Mouse (Mus musculus): ENCODE measurements around the gene Zfp367. TPM values are rescaled to one million over a fixed set of nuclear protein-coding genes. Genes with fewer than 3 reads are reported as not detected.

Zfp367 gene
- polyA plus RNA-seq, 1 experiment from 2014 or later = 28.8 TPM

- Histone ChIP-seq H3K9me3 (replicated peaks) (no peaks in the 10 kb centered on the region), H3K27ac (ENCODE audit: poor library complexity, severe bottlenecking) (no peak overlapping the region), H3K4me3 (no peak overlapping the region), H3K27me3 (replicated peaks) (no peaks in the 10 kb centered on the region), H3K36me3 (no peaks in the 10 kb centered on the region), H3K4me2 (no peak overlapping the region), H3K4me1 (replicated peaks) (peaks cover 6% of the 10 kb centered on the region; the same call in 1 of the 2 replicates), H3K9ac (no peak overlapping the region)
- 72% methylated on average over 7 of the region's 7 CpGs for WGBS
- ATAC-seq (ENCODE audit: insufficient number of reproducible peaks, low FRiP score) = no peak
Measured at GRCm38 (mm10) chr13:64091006-64091405, 62.0 kb downstream of the Zfp367 start.

DNA sequence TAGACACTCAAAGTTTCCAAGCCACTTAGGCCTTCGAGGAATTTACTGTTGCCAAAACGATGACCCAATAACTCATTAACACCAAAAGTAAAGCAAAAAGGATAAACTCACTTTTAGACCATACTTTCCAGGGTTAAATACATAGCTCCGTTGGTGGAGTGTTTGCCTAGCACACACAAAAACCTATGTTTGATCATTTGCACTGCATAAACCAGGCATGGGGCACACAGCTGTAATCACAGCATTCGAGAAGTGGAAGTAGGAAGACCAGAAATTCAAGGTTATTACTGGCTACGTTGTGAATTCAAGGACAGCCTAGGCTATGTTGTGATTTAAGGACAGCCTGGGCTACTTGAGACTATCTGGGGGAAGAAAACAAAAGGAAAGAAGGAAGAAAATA is 62.7 kb downstream of the Zfp367 start:
- Histone ChIP-seq H3K9ac (no peak overlapping the region), H3K36me3 (no peaks in the 10 kb centered on the region), H3K4me3 (no peak overlapping the region), H3K9me3 (replicated peaks) (no peaks in the 10 kb centered on the region), H3K27me3 (replicated peaks) (no peaks in the 10 kb centered on the region), H3K4me1 (replicated peaks) (peaks cover 6% of the 10 kb centered on the region; the same call in 1 of the 2 replicates), H3K27ac (ENCODE audit: poor library complexity, severe bottlenecking) (no peak overlapping the region), H3K4me2 (no peak overlapping the region)
- ATAC-seq (ENCODE audit: insufficient number of reproducible peaks, low FRiP score) = no peak
- 84% methylated on average over 5 of the region's 5 CpGs for WGBS

- H3K36me3 ChIP-seq = no peaks in the 10 kb centered on the region
- H3K9me3 ChIP-seq (replicated peaks) = no peaks in the 10 kb centered on the region
- no peaks in the 10 kb centered on the region for H3K27me3 ChIP-seq (replicated peaks)
- H3K27ac ChIP-seq (ENCODE audit: poor library complexity, severe bottlenecking) = no peak within 1 kb of the TSS
- 59% methylated on average over 4 of the region's 4 CpGs for WGBS
- peaks cover 6% of the 10 kb centered on the region; the same call in 1 of the 2 replicates for H3K4me1 ChIP-seq (replicated peaks)
- no peak for ATAC-seq (ENCODE audit: insufficient number of reproducible peaks, low FRiP score)
- no peak within 1 kb of the TSS for H3K4me3 ChIP-seq
- H3K9ac ChIP-seq = no peak within 1 kb of the TSS
- H3K4me2 ChIP-seq = no peak within 1 kb of the TSS
Measured at GRCm38 (mm10) chr13:64089130-64089529, 63.9 kb downstream of the Zfp367 start, which contains the start of gene Hsd17b3. Gene Hsd17b3 (minus strand): TSS chr13:64089230.

GRCm38 (mm10) chr13:64088057-64088456 is 64.9 kb downstream of the Zfp367 start:
- no peak overlapping the region for H3K27ac ChIP-seq (ENCODE audit: poor library complexity, severe bottlenecking)
- H3K4me1 ChIP-seq (replicated peaks) = 0 out of 2 replicates have a peak, but pooled peaks cover 3% of the 10 kb centered on the region
- no peak overlapping the region for H3K4me2 ChIP-seq
- H3K9me3 ChIP-seq (replicated peaks) = no peaks in the 10 kb centered on the region
- no peaks in the 10 kb centered on the region for H3K36me3 ChIP-seq
- no peak overlapping the region for H3K9ac ChIP-seq
- no peaks in the 10 kb centered on the region for H3K27me3 ChIP-seq (replicated peaks)
- 62% methylated on average over 7 of the region's 7 CpGs for WGBS
- ATAC-seq (ENCODE audit: insufficient number of reproducible peaks, low FRiP score) = no peak
- no peak overlapping the region for H3K4me3 ChIP-seq

GRCm38 (mm10) chr13:64086036-64086435 is 67.0 kb downstream of the Zfp367 start:
- Histone ChIP-seq H3K9ac (no peak overlapping the region), H3K4me3 (no peak overlapping the region), H3K4me2 (no peak overlapping the region), H3K9me3 (replicated peaks) (no peaks in the 10 kb centered on the region), H3K4me1 (replicated peaks) (peaks cover 16% of the 10 kb centered on the region), H3K27ac (ENCODE audit: poor library complexity, severe bottlenecking) (no peak overlapping the region), H3K36me3 (no peaks in the 10 kb centered on the region), H3K27me3 (replicated peaks) (no peaks in the 10 kb centered on the region)
- WGBS = 90% methylated on average over 5 of the region's 5 CpGs
- ATAC-seq (ENCODE audit: insufficient number of reproducible peaks, low FRiP score) = no peak

- no peak for ATAC-seq (ENCODE audit: insufficient number of reproducible peaks, low FRiP score)
- 76% methylated on average over 3 of the region's 3 CpGs for WGBS
Measured at GRCm38 (mm10) chr13:64083331-64083730, 69.7 kb downstream of the Zfp367 start.

More at GRCm38 (mm10) chr13:64083331-64083730, 69.7 kb downstream of the Zfp367 start:
- Histone ChIP-seq H3K4me2 (no peak overlapping the region), H3K9me3 (replicated peaks) (no peaks in the 10 kb centered on the region), H3K27me3 (replicated peaks) (no peaks in the 10 kb centered on the region), H3K4me1 (replicated peaks) (peaks cover 17% of the 10 kb centered on the region), H3K9ac (no peak overlapping the region), H3K4me3 (no peak overlapping the region), H3K27ac (ENCODE audit: poor library complexity, severe bottlenecking) (no peak overlapping the region), H3K36me3 (no peaks in the 10 kb centered on the region)

Other genes starting within 250 kb of the Zfp367 start
- not detected in 2 replicates for gene Hsd17b3, start 64.0 kb downstream of the Zfp367 start, polyA plus RNA-seq (2016; fragmentation: Nextera tagmentation; extraction: Ambion mirVana)
- 8.6 and 9.5 TPM in 2 replicates for gene Slc35d2, start 23.8 kb downstream of the Zfp367 start, polyA plus RNA-seq (2016; fragmentation: Nextera tagmentation; extraction: Ambion mirVana)
- gene Habp4, start 8.6 kb upstream of the Zfp367 start, polyA plus RNA-seq (2016; fragmentation: Nextera tagmentation; extraction: Ambion mirVana) = 69.8 and 75.7 TPM in 2 replicates
- 21.7 and 22.1 TPM in 2 replicates for gene Cdc14b, start 122.1 kb upstream of the Zfp367 start, polyA plus RNA-seq (2016; fragmentation: Nextera tagmentation; extraction: Ambion mirVana)
- gene Aaed1, start 159.5 kb upstream of the Zfp367 start, polyA plus RNA-seq (2016; fragmentation: Nextera tagmentation; extraction: Ambion mirVana) = 89.0 and 93.6 TPM in 2 replicates
- gene Ctsl, start 217.7 kb upstream of the Zfp367 start, polyA plus RNA-seq (2016; fragmentation: Nextera tagmentation; extraction: Ambion mirVana) = 266 and 280 TPM in 2 replicates